Mouse (Mus musculus) myocyte (in vitro differentiated cells): ENCODE measurements around the gene Mrap.

Experiments
- CEBPB ChIP-seq: IDR thresholded peaks from 2 replicates; pipeline ENCODE4 v1.6.1; 2011; ENCODE audit warnings: mild to moderate bottlenecking, moderate library complexity; ENCODE audit not compliant: poor library complexity, insufficient read depth, severe bottlenecking
- E2F4 ChIP-seq: IDR thresholded peaks from one replicate; pipeline ENCODE4 v1.6.1; 2011; ENCODE audit warnings: mild to moderate bottlenecking, control low read depth, moderate library complexity; ENCODE audit not compliant: insufficient read depth
- MAX ChIP-seq: IDR thresholded peaks from one replicate; pipeline ENCODE4 v1.6.1; 2011; ENCODE audit warnings: low read depth, mild to moderate bottlenecking, control low read depth
- MYOD1 ChIP-seq, 3 experiments: IDR thresholded peaks; one replicate each; pipeline ENCODE4 v1.6.1; 2011; ENCODE audit warnings: control low read depth in 2 of 3, low read depth in 2 of 3, mild to moderate bottlenecking in 2 of 3, moderate library complexity in 1 of 3; ENCODE audit not compliant: insufficient read length in 2 of 3, control insufficient read depth in 1 of 3
- MYOG ChIP-seq, 3 experiments: IDR thresholded peaks; one replicate each; pipeline ENCODE4 v1.6.1; 2011; ENCODE audit warnings: control low read depth in 2 of 3, low read depth in 2 of 3, mild to moderate bottlenecking in 2 of 3; ENCODE audit not compliant: insufficient read length in 2 of 3, control insufficient read depth in 1 of 3, insufficient read depth in 1 of 3
- POLR2A ChIP-seq: IDR thresholded peaks from one replicate; pipeline ENCODE4 v1.6.1; 2011; ENCODE audit warnings: low read depth, mild to moderate bottlenecking, control low read depth, moderate library complexity; ENCODE audit not compliant: insufficient read length
- POLR2AphosphoS2 ChIP-seq: IDR thresholded peaks from one replicate; pipeline ENCODE4 v1.6.1; 2011; ENCODE audit warnings: low read depth, control low read depth; ENCODE audit not compliant: insufficient read length
- REST ChIP-seq: IDR thresholded peaks from one replicate; pipeline ENCODE4 v1.6.1; 2011; ENCODE audit warnings: mild to moderate bottlenecking, control low read depth, moderate library complexity; ENCODE audit not compliant: insufficient read depth, insufficient read length
- SRF ChIP-seq: IDR thresholded peaks from one replicate; pipeline ENCODE4 v1.6.1; 2011; ENCODE audit warnings: low read depth; ENCODE audit not compliant: control insufficient read depth, insufficient read length
- TCF12 ChIP-seq: IDR thresholded peaks from one replicate; pipeline ENCODE4 v1.6.1; 2011; ENCODE audit warnings: mild to moderate bottlenecking, control low read depth; ENCODE audit not compliant: poor library complexity, insufficient read depth, severe bottlenecking
- TCF3 ChIP-seq: IDR thresholded peaks from one replicate; pipeline ENCODE4 v1.6.1; 2011; ENCODE audit warnings: low read depth, control low read depth; ENCODE audit not compliant: insufficient read length
- USF1 ChIP-seq: IDR thresholded peaks from one replicate; pipeline ENCODE4 v1.6.1; 2011; ENCODE audit warnings: low read depth, mild to moderate bottlenecking, control low read depth, moderate library complexity

DNA sequence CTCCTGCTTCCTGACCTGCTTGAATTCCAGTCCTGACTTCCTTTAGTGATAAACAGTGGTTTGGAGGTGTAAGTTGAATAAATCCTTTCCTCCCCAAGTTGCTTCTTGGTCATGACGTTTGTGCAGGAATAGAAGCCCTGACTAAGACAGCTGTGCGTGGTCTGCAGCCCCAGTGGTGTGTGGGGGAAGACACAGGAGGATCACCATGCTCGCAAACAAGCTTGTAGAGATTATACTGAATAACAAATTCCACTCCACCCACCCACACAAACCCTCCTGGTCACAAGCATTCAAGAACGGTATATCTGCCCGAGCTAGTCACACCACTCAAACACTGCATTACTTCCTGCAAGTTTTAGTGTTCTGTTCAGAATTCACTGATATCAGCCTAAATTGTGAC is 54.1 kb downstream of the Mrap start:
- TF ChIP-seq POLR2A, result no peak
- no peak for TF ChIP-seq SRF
- no peak for TF ChIP-seq CEBPB
- TF ChIP-seq TCF3, result no peak
- no peak for TF ChIP-seq MAX
- TF ChIP-seq MYOG (IDR thresholded peaks at IDR 0.05; ENCODE audit: control insufficient read depth in 1 of 3, insufficient read depth in 1 of 3, insufficient read length in 2 of 3, low read depth in 2 of 3), result no peak
- TF ChIP-seq TCF12, result no peak
- TF ChIP-seq USF1, result no peak
- TF ChIP-seq POLR2AphosphoS2, result no peak
- TF ChIP-seq MYOD1 (IDR thresholded peaks at IDR 0.05; ENCODE audit: control insufficient read depth in 1 of 3, insufficient read length in 2 of 3, low read depth in 2 of 3), result no peak
- TF ChIP-seq E2F4, result no peak
- no peak for TF ChIP-seq REST
